ENCODE assay signal across 12 mouse cellular contexts in genomic region chr7:27540935-27541334, GRCm38 (mm10). TPM values are rescaled to one million over a fixed set of nuclear protein-coding genes. Genes with fewer than 3 reads are reported as not detected.
DNase-seq lines count a peak whose midpoint lies in the region; ATAC-seq lines count a peak whose summit lies in the region.
"Had no signal": no experiment of that assay in that cellular context is flagged by ENCODE, and none has a peak within 500 bp of the region (broad histone marks: within the 10 kb centered on the region; RNA-seq: fewer than 3 reads in every experiment).

No protein-coding gene starts in this region.

- H3K4me1 ChIP-seq in hindbrain, embryonic 13.5 days (replicated peaks): peaks cover 16% of the 10 kb centered on the region
- no peaks in the 10 kb centered on the region for H3K4me1 ChIP-seq in hindbrain, embryonic 11.5 days (replicated peaks; ENCODE audit: control insufficient read depth, insufficient read depth, low read length)
- H3K4me1 ChIP-seq in midbrain, embryonic 16.5 days (ENCODE audit: control insufficient read depth, insufficient read depth, low read length): peaks cover 16% of the 10 kb centered on the region
- H3K4me1 ChIP-seq in midbrain, embryonic 10.5 days: peaks cover 19% of the 10 kb centered on the region
- H3K4me1 ChIP-seq in liver, embryonic 16.5 days (ENCODE audit: control insufficient read depth, low read depth, low read length): peaks cover 70% of the 10 kb centered on the region

- no peaks in the 10 kb centered on the region for H3K27me3 ChIP-seq in hindbrain, embryonic 13.5 days
- no peaks in the 10 kb centered on the region for H3K27me3 ChIP-seq in hindbrain, embryonic 11.5 days (ENCODE audit: control insufficient read depth, insufficient read depth, low read length)
- H3K27me3 ChIP-seq in midbrain, embryonic 16.5 days (ENCODE audit: control insufficient read depth, insufficient read depth, low read depth, low read length): no peaks in the 10 kb centered on the region
- no peaks in the 10 kb centered on the region for H3K27me3 ChIP-seq in midbrain, embryonic 10.5 days (ENCODE audit: low read depth, poor library complexity, severe bottlenecking)
- no peaks in the 10 kb centered on the region for H3K27me3 ChIP-seq in liver, embryonic 16.5 days (ENCODE audit: control insufficient read depth, insufficient read depth, low read depth, low read length)
- H3K27me3 ChIP-seq: limb, embryonic 15.5 days; midbrain, embryonic 12.5 days had no signal

- H3K9ac ChIP-seq in hindbrain, embryonic 13.5 days: peak overlapping the region; percentile 74; the same call in 1 of the 2 replicates
- no peak overlapping the region for H3K9ac ChIP-seq in hindbrain, embryonic 11.5 days (ENCODE audit: low read depth, low read length)
- 0 out of 2 replicates have a peak overlapping the region, but pooled peaks have one; percentile 26 for H3K9ac ChIP-seq in midbrain, embryonic 16.5 days (ENCODE audit: low read depth, low read length)
- H3K9ac ChIP-seq in liver, embryonic 16.5 days (ENCODE audit: low read depth, low read length): peak overlapping the region; percentile 47
- H3K9ac ChIP-seq: limb, embryonic 15.5 days had no signal

- H3K4me3 ChIP-seq in hindbrain, embryonic 13.5 days: no peak overlapping the region
- no peak overlapping the region for H3K4me3 ChIP-seq in hindbrain, embryonic 11.5 days (ENCODE audit: low read depth, low read length)
- no peak overlapping the region for H3K4me3 ChIP-seq in midbrain, embryonic 16.5 days (ENCODE audit: low read depth, low read length)
- no peak overlapping the region for H3K4me3 ChIP-seq in midbrain, embryonic 10.5 days
- peak overlapping the region; percentile 69 for H3K4me3 ChIP-seq in liver, embryonic 16.5 days (ENCODE audit: low read depth, low read length)
- H3K4me3 ChIP-seq: limb, embryonic 15.5 days; midbrain, embryonic 12.5 days had no signal

- H3K4me2 ChIP-seq in hindbrain, embryonic 13.5 days: no peak overlapping the region
- no peak overlapping the region for H3K4me2 ChIP-seq in hindbrain, embryonic 11.5 days (replicated peaks; ENCODE audit: low read depth, low read length)
- H3K4me2 ChIP-seq in midbrain, embryonic 16.5 days (ENCODE audit: low read length): peak overlapping the region; percentile 82
- H3K4me2 ChIP-seq in liver, embryonic 16.5 days (ENCODE audit: low read depth, low read length): peak overlapping the region; percentile 78

- H3K36me3 ChIP-seq in hindbrain, embryonic 13.5 days: peaks cover 51% of the 10 kb centered on the region
- peaks cover 4% of the 10 kb centered on the region for H3K36me3 ChIP-seq in hindbrain, embryonic 11.5 days (ENCODE audit: control insufficient read depth, insufficient read depth, low read length)
- peaks cover 18% of the 10 kb centered on the region for H3K36me3 ChIP-seq in midbrain, embryonic 16.5 days (ENCODE audit: control insufficient read depth, insufficient read depth, low read length)
- peaks cover 37% of the 10 kb centered on the region for H3K36me3 ChIP-seq in midbrain, embryonic 10.5 days
- peaks cover 6% of the 10 kb centered on the region; the same call in 1 of the 2 replicates for H3K36me3 ChIP-seq in liver, embryonic 16.5 days (ENCODE audit: control insufficient read depth, insufficient read depth)

- DNase-seq in hindbrain, embryonic 11.5 days (ENCODE audit: low spot score): no peak
- DNase-seq in midbrain, embryonic 10.5 days (ENCODE audit: low spot score): no peak
- peak; percentile 13 for DNase-seq in thymus, postnatal 0 days (ENCODE audit: low spot score)
- DNase-seq in testis, postnatal 14 days (ENCODE audit: low spot score): no peak
- no peak for DNase-seq in gastrocnemius, postnatal 25 days
- DNase-seq: cerebellum, postnatal 14 days had no signal

- H3K27ac ChIP-seq in hindbrain, embryonic 13.5 days: no peak overlapping the region
- H3K27ac ChIP-seq in hindbrain, embryonic 11.5 days (ENCODE audit: low read depth, low read length): no peak overlapping the region
- H3K27ac ChIP-seq in midbrain, embryonic 16.5 days (ENCODE audit: low read length): no peak overlapping the region
- H3K27ac ChIP-seq in midbrain, embryonic 10.5 days (replicated peaks): no peak overlapping the region
- H3K27ac ChIP-seq in liver, embryonic 16.5 days (ENCODE audit: low read length): peak overlapping the region; percentile 87
- H3K27ac ChIP-seq: embryonic facial prominence, embryonic 10.5 days; limb, embryonic 15.5 days; midbrain, embryonic 12.5 days had no signal

- H3K9me3 ChIP-seq in hindbrain, embryonic 13.5 days: no peaks in the 10 kb centered on the region
- no peaks in the 10 kb centered on the region for H3K9me3 ChIP-seq in hindbrain, embryonic 11.5 days (ENCODE audit: control insufficient read depth, low read length)
- no peaks in the 10 kb centered on the region for H3K9me3 ChIP-seq in midbrain, embryonic 16.5 days (replicated peaks; ENCODE audit: control insufficient read depth, low read length, poor library complexity, severe bottlenecking)
- no peaks in the 10 kb centered on the region for H3K9me3 ChIP-seq in midbrain, embryonic 10.5 days (replicated peaks)
- no peaks in the 10 kb centered on the region for H3K9me3 ChIP-seq in liver, embryonic 16.5 days (replicated peaks; ENCODE audit: control insufficient read depth, low read length)
- H3K9me3 ChIP-seq: embryonic facial prominence, embryonic 10.5 days; limb, embryonic 15.5 days; midbrain, embryonic 12.5 days had no signal

- 85% methylated on average over 6 of the region's 6 CpGs for WGBS in hindbrain, embryonic 13.5 days
- whole genome bisulfite sequencing in hindbrain, embryonic 11.5 days: 82% methylated on average over 6 of the region's 6 CpGs
- WGBS in midbrain, embryonic 16.5 days: 88% methylated on average over 6 of the region's 6 CpGs
- 86% methylated on average over 6 of the region's 6 CpGs for WGBS in midbrain, embryonic 10.5 days
- WGBS in liver, embryonic 16.5 days (ENCODE audit: insufficient replicate concordance): 65% methylated on average over 6 of the region's 6 CpGs

- ATAC-seq in hindbrain, embryonic 13.5 days (ENCODE audit: low FRiP score): no peak
- ATAC-seq in hindbrain, embryonic 11.5 days (ENCODE audit: low FRiP score): no peak
- ATAC-seq in midbrain, embryonic 16.5 days: no peak
- no peak for ATAC-seq in liver, embryonic 16.5 days (ENCODE audit: low read depth)

RNA-seq across cellular contexts. Expression of gene Pld3, which starts 12.1 kb away (rescaled TPM):
- polyA plus RNA-seq in hindbrain, embryonic 13.5 days (2015; fragmentation: Nextera tagmentation; extraction: Ambion mirVana): 126 TPM in 2 replicates
- polyA plus RNA-seq in hindbrain, embryonic 11.5 days (2014; fragmentation: Nextera tagmentation; extraction: Ambion mirVana): 72.1 and 72.9 TPM in 2 replicates
- 171 and 225 TPM in 2 replicates for polyA plus RNA-seq in midbrain, embryonic 16.5 days (2015; fragmentation: Nextera tagmentation; extraction: Ambion mirVana)
- polyA plus RNA-seq in midbrain, embryonic 10.5 days (2016; fragmentation: Nextera tagmentation; extraction: Ambion mirVana): 52.0 and 61.2 TPM in 2 replicates
- 85.0 and 101 TPM in 2 replicates for polyA plus RNA-seq in liver, embryonic 16.5 days (2015; fragmentation: Nextera tagmentation; extraction: Ambion mirVana)
- polyA plus RNA-seq in thymus, postnatal 0 days (2015; fragmentation: Nextera tagmentation; extraction: Ambion mirVana): 134 and 145 TPM in 2 replicates
- 10 to 100 TPM; 14.9 to 15.0 TPM for total RNA-seq in gastrocnemius, postnatal 25 days (2021)

RNA-seq across cellular contexts. Expression of gene 2310022A10Rik, which starts 12.1 kb away (rescaled TPM):
- polyA plus RNA-seq in hindbrain, embryonic 13.5 days (2015; fragmentation: Nextera tagmentation; extraction: Ambion mirVana): 32.1 and 34.0 TPM in 2 replicates
- polyA plus RNA-seq in hindbrain, embryonic 11.5 days (2014; fragmentation: Nextera tagmentation; extraction: Ambion mirVana): 22.4 and 24.5 TPM in 2 replicates
- 35.6 and 37.5 TPM in 2 replicates for polyA plus RNA-seq in midbrain, embryonic 16.5 days (2015; fragmentation: Nextera tagmentation; extraction: Ambion mirVana)
- 37.3 and 39.3 TPM in 2 replicates for polyA plus RNA-seq in midbrain, embryonic 10.5 days (2016; fragmentation: Nextera tagmentation; extraction: Ambion mirVana)
- polyA plus RNA-seq in liver, embryonic 16.5 days (2015; fragmentation: Nextera tagmentation; extraction: Ambion mirVana): 15.6 and 16.1 TPM in 2 replicates
- 24.6 and 28.7 TPM in 2 replicates for polyA plus RNA-seq in thymus, postnatal 0 days (2015; fragmentation: Nextera tagmentation; extraction: Ambion mirVana)
- 100 to 1,000 TPM in 1 of 2 experiments, 10 to 100 TPM in 1; 88.3 to 110 TPM for total RNA-seq in gastrocnemius, postnatal 25 days (2021)

RNA-seq across cellular contexts. Expression of gene Hipk4, which starts 17.9 kb away (rescaled TPM):
- 0.77 and 0.79 TPM in 2 replicates for polyA plus RNA-seq in hindbrain, embryonic 13.5 days (2015; fragmentation: Nextera tagmentation; extraction: Ambion mirVana)
- 0.21 and 0.96 TPM in 2 replicates for polyA plus RNA-seq in hindbrain, embryonic 11.5 days (2014; fragmentation: Nextera tagmentation; extraction: Ambion mirVana)
- 0.86 and 0.88 TPM in 2 replicates for polyA plus RNA-seq in midbrain, embryonic 16.5 days (2015; fragmentation: Nextera tagmentation; extraction: Ambion mirVana)
- polyA plus RNA-seq in midbrain, embryonic 10.5 days (2016; fragmentation: Nextera tagmentation; extraction: Ambion mirVana): 0.33 and 0.52 TPM in 2 replicates
- polyA plus RNA-seq in liver, embryonic 16.5 days (2015; fragmentation: Nextera tagmentation; extraction: Ambion mirVana): 0.09 TPM in 1 of 2 replicates, not detected in the other
- polyA plus RNA-seq in thymus, postnatal 0 days (2015; fragmentation: Nextera tagmentation; extraction: Ambion mirVana): 0.12 and 0.14 TPM in 2 replicates
- under 1 TPM; 0.13 to 0.18 TPM for total RNA-seq in gastrocnemius, postnatal 25 days (2021)

RNA-seq across cellular contexts. Expression of gene Prx, which starts 41.8 kb away (rescaled TPM):
- 1.4 and 1.5 TPM in 2 replicates for polyA plus RNA-seq in hindbrain, embryonic 13.5 days (2015; fragmentation: Nextera tagmentation; extraction: Ambion mirVana)
- 0.53 and 1.0 TPM in 2 replicates for polyA plus RNA-seq in hindbrain, embryonic 11.5 days (2014; fragmentation: Nextera tagmentation; extraction: Ambion mirVana)
- 1.5 TPM in 2 replicates for polyA plus RNA-seq in midbrain, embryonic 16.5 days (2015; fragmentation: Nextera tagmentation; extraction: Ambion mirVana)
- polyA plus RNA-seq in midbrain, embryonic 10.5 days (2016; fragmentation: Nextera tagmentation; extraction: Ambion mirVana): 2.3 and 2.5 TPM in 2 replicates
- 0.74 and 0.81 TPM in 2 replicates for polyA plus RNA-seq in liver, embryonic 16.5 days (2015; fragmentation: Nextera tagmentation; extraction: Ambion mirVana)
- polyA plus RNA-seq in thymus, postnatal 0 days (2015; fragmentation: Nextera tagmentation; extraction: Ambion mirVana): 1.1 and 1.2 TPM in 2 replicates
- total RNA-seq in gastrocnemius, postnatal 25 days (2021): 10 to 100 TPM; 11.6 to 13.0 TPM

RNA-seq across cellular contexts. Expression of gene Akt2, which starts 50.4 kb away (rescaled TPM):
- polyA plus RNA-seq in hindbrain, embryonic 13.5 days (2015; fragmentation: Nextera tagmentation; extraction: Ambion mirVana): 68.0 and 71.0 TPM in 2 replicates
- 67.5 and 71.7 TPM in 2 replicates for polyA plus RNA-seq in hindbrain, embryonic 11.5 days (2014; fragmentation: Nextera tagmentation; extraction: Ambion mirVana)
- polyA plus RNA-seq in midbrain, embryonic 16.5 days (2015; fragmentation: Nextera tagmentation; extraction: Ambion mirVana): 49.9 and 57.0 TPM in 2 replicates
- polyA plus RNA-seq in midbrain, embryonic 10.5 days (2016; fragmentation: Nextera tagmentation; extraction: Ambion mirVana): 85.9 and 89.4 TPM in 2 replicates
- polyA plus RNA-seq in liver, embryonic 16.5 days (2015; fragmentation: Nextera tagmentation; extraction: Ambion mirVana): 24.8 and 26.3 TPM in 2 replicates
- polyA plus RNA-seq in thymus, postnatal 0 days (2015; fragmentation: Nextera tagmentation; extraction: Ambion mirVana): 73.2 and 75.3 TPM in 2 replicates
- total RNA-seq in gastrocnemius, postnatal 25 days (2021): 100 to 1,000 TPM; 135 to 147 TPM

Comparison
In these comparisons a context has a peak if more than half of its experiments do, and no peak if none do; other contexts are left out.
1. H3K4me2 ChIP-seq: peak in midbrain, embryonic 16.5 days (single experiment) and liver, embryonic 16.5 days (single experiment); none in hindbrain, embryonic 13.5 days (single experiment) and hindbrain, embryonic 11.5 days (single experiment).